Mouse (Mus musculus): ENCODE measurements around the gene Prss34. TPM values are rescaled to one million over a fixed set of nuclear protein-coding genes. Genes with fewer than 3 reads are reported as not detected.

Gene Prss34
- total and polyA plus RNA-seq, 3 experiments, result 0.14 to 0.36 (median 0.21) TPM

- 49% methylated on average over 6 of the region's 6 CpGs for WGBS
- no peak overlapping the region for H3K4me3 ChIP-seq
- TF ChIP-seq EP300 (IDR thresholded peaks at IDR 0.05; ENCODE audit: insufficient read depth, low read depth, low read length) (no peak), POLR2A (IDR thresholded peaks at IDR 0.05; ENCODE audit: insufficient read depth, low read depth, low read length) (no peak), CTCF (IDR thresholded peaks at IDR 0.05) (no peak)
- intact Hi-C loops (cut with DNase I), result no loop called here
- H3K27ac ChIP-seq, result no peak overlapping the region
- H3K36me3 ChIP-seq (ENCODE audit: control insufficient read depth, insufficient read depth, low read length), result no peaks in the 10 kb centered on the region
- peaks cover 7% of the 10 kb centered on the region; the same call in 1 of the 2 replicates for H3K27me3 ChIP-seq (ENCODE audit: control insufficient read depth, insufficient read depth, low read length)
- no peaks in the 10 kb centered on the region for H3K4me1 ChIP-seq (ENCODE audit: control insufficient read depth, insufficient read depth, low read length)
- no peaks in the 10 kb centered on the region for H3K79me2 ChIP-seq (replicated peaks; ENCODE audit: control insufficient read depth, insufficient read depth, low read length)
- DNase-seq, result no peak
- no peak overlapping the region for H3K9ac ChIP-seq (ENCODE audit: low read depth, low read length)
Observed at GRCm38 (mm10) chr17:25257804-25258261, 40.4 kb upstream of the Prss34 start.

- H3K9ac ChIP-seq (ENCODE audit: low read depth, low read length), result no peak overlapping the region
- no peaks in the 10 kb centered on the region; the same call in 1 of the 2 replicates for H3K79me2 ChIP-seq (replicated peaks; ENCODE audit: control insufficient read depth, insufficient read depth, low read length)
- intact Hi-C loops (cut with DNase I), result no loop called here
- no peaks in the 10 kb centered on the region for H3K4me1 ChIP-seq (ENCODE audit: control insufficient read depth, insufficient read depth, low read length)
- no peak overlapping the region for H3K27ac ChIP-seq
- TF ChIP-seq CTCF (IDR thresholded peaks at IDR 0.05), result peak; percentile 69
- no peak for TF ChIP-seq EP300 (IDR thresholded peaks at IDR 0.05; ENCODE audit: insufficient read depth, low read depth, low read length)
- TF ChIP-seq POLR2A (IDR thresholded peaks at IDR 0.05; ENCODE audit: insufficient read depth, low read depth, low read length), result no peak
- WGBS, result 36% methylated on average over 3 of the region's 3 CpGs
- no peaks in the 10 kb centered on the region for H3K27me3 ChIP-seq (ENCODE audit: control insufficient read depth, insufficient read depth, low read length)
- no peak overlapping the region for H3K4me3 ChIP-seq
- H3K36me3 ChIP-seq (ENCODE audit: control insufficient read depth, insufficient read depth, low read length), result peaks cover 3% of the 10 kb centered on the region
- DNase-seq, result peak; percentile 53 to 71
Observed at GRCm38 (mm10) chr17:25264453-25264852, 33.7 kb upstream of the Prss34 start.

- Histone ChIP-seq H3K79me2 (replicated peaks; ENCODE audit: control insufficient read depth, insufficient read depth, low read length) (peaks cover 6% of the 10 kb centered on the region), H3K27ac (no peak overlapping the region), H3K9ac (ENCODE audit: low read depth, low read length) (no peak overlapping the region), H3K27me3 (ENCODE audit: control insufficient read depth, insufficient read depth, low read length) (no peaks in the 10 kb centered on the region), H3K36me3 (ENCODE audit: control insufficient read depth, insufficient read depth, low read length) (no peaks in the 10 kb centered on the region; the same call in none of the 2 replicates), H3K4me3 (no peak overlapping the region), H3K4me1 (ENCODE audit: control insufficient read depth, insufficient read depth, low read length) (peaks cover 20% of the 10 kb centered on the region)
- TF ChIP-seq EP300 (IDR thresholded peaks at IDR 0.05; ENCODE audit: insufficient read depth, low read depth, low read length) (no peak), POLR2A (IDR thresholded peaks at IDR 0.05; ENCODE audit: insufficient read depth, low read depth, low read length) (no peak), CTCF (IDR thresholded peaks at IDR 0.05) (no peak)
- no peak for DNase-seq
- intact Hi-C loops (cut with DNase I), result loop anchor here (5.0 kb wide), 4 partner anchors 139 to 334 kb away; partner anchors contain the start of genes Clcn7, Cramp1l, Ift140 and Mapk8ip3
- WGBS, result 18% methylated on average over 2 of the region's 2 CpGs
Observed at GRCm38 (mm10) chr17:25270795-25271335, 27.3 kb upstream of the Prss34 start.

- H3K36me3 ChIP-seq (ENCODE audit: control insufficient read depth, insufficient read depth, low read length), result no peaks in the 10 kb centered on the region; the same call in 1 of the 2 replicates
- no peak for TF ChIP-seq EP300 (IDR thresholded peaks at IDR 0.05; ENCODE audit: insufficient read depth, low read depth, low read length)
- TF ChIP-seq POLR2A (IDR thresholded peaks at IDR 0.05; ENCODE audit: insufficient read depth, low read depth, low read length), result no peak
- no peak for TF ChIP-seq CTCF (IDR thresholded peaks at IDR 0.05)
- no peaks in the 10 kb centered on the region for H3K27me3 ChIP-seq (ENCODE audit: control insufficient read depth, insufficient read depth, low read length)
- peak overlapping the region; percentile 86 for H3K9ac ChIP-seq (ENCODE audit: low read depth, low read length)
- intact Hi-C loops (cut with DNase I), result loop anchor here (2.0 to 5.0 kb wide), 5 partner anchors 88 to 335 kb away; partner anchors contain the start of genes BC003965, Clcn7, Cramp1l and Ift140
- no peak for DNase-seq
- peaks cover 6% of the 10 kb centered on the region for H3K79me2 ChIP-seq (replicated peaks; ENCODE audit: control insufficient read depth, insufficient read depth, low read length)
- WGBS, result under 1% methylated on average over 10 of the region's 10 CpGs
- H3K4me3 ChIP-seq, result peak overlapping the region; percentile 88
- peaks cover 20% of the 10 kb centered on the region for H3K4me1 ChIP-seq (ENCODE audit: control insufficient read depth, insufficient read depth, low read length)
- peak overlapping the region; percentile 100 for H3K27ac ChIP-seq
Observed at GRCm38 (mm10) chr17:25272326-25272725, 25.9 kb upstream of the Prss34 start.

- Histone ChIP-seq H3K27me3 (ENCODE audit: control insufficient read depth, insufficient read depth, low read length) (no peaks in the 10 kb centered on the region), H3K27ac (peak overlapping the region; percentile 100), H3K4me3 (peak overlapping the region; percentile 88), H3K4me1 (ENCODE audit: control insufficient read depth, insufficient read depth, low read length) (peaks cover 20% of the 10 kb centered on the region), H3K36me3 (ENCODE audit: control insufficient read depth, insufficient read depth, low read length) (no peaks in the 10 kb centered on the region; the same call in 1 of the 2 replicates), H3K9ac (ENCODE audit: low read depth, low read length) (peak overlapping the region; percentile 86), H3K79me2 (replicated peaks; ENCODE audit: control insufficient read depth, insufficient read depth, low read length) (peaks cover 6% of the 10 kb centered on the region)
- intact Hi-C loops (cut with DNase I), result loop anchor here (2.0 to 5.0 kb wide), 5 partner anchors 88 to 336 kb away; partner anchors contain the start of genes BC003965, Clcn7, Cramp1l and Ift140
- DNase-seq, result peak; percentile 95
- WGBS, result under 1% methylated on average over 89 of the region's 92 CpGs
- no peak for TF ChIP-seq CTCF (IDR thresholded peaks at IDR 0.05)
- TF ChIP-seq POLR2A (IDR thresholded peaks at IDR 0.05; ENCODE audit: insufficient read depth, low read depth, low read length), result peak; percentile 37; the same call in 1 of the 2 replicates
- 0 out of 2 replicates have a peak, but pooled peaks have one; percentile 63 for TF ChIP-seq EP300 (IDR thresholded peaks at IDR 0.05; ENCODE audit: insufficient read depth, low read depth, low read length)
Observed at GRCm38 (mm10) chr17:25272951-25273705, 25.1 kb upstream of the Prss34 start.

Measured in heart, adult 2 months (tissue).